In the genomic region with DNA sequence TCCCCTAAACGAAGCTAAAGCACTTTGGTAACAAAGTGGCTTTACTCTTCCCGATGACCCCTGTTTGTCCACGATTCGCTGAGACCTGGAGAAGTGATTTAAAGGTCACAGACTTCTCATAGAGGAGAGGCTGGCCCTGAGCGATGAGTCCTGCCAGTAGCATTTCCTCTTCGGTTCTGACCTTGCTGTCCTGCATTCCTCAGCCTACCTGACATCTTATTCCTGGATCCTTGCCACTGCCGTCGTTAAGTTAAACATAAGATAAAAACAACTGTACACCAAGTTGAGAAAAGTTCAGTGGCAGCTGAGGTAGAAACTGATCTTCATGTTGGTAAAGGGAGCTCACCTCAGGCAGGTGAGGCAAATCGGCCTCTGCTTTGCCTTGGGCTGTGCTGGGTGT, we compare ENCODE assay signal across 20 mouse cellular contexts. TPM values are rescaled to one million over a fixed set of nuclear protein-coding genes. Genes with fewer than 3 reads are reported as not detected.
DNase-seq lines count a peak whose midpoint lies in the region; ATAC-seq lines count a peak whose summit lies in the region.
"Had no signal": no experiment of that assay in that cellular context is flagged by ENCODE, and none has a peak within 500 bp of the region (broad histone marks: within the 10 kb centered on the region; RNA-seq: fewer than 3 reads in every experiment).

No protein-coding gene starts in this region.

- WGBS in heart, embryonic 13.5 days = 58% methylated on average over 9 of the region's 9 CpGs
- WGBS in heart, embryonic 12.5 days = 71% methylated on average over 9 of the region's 9 CpGs

- H3K4me1 ChIP-seq in heart, embryonic 13.5 days = peaks cover 52% of the 10 kb centered on the region
- H3K4me1 ChIP-seq in heart, embryonic 12.5 days (replicated peaks) = peaks cover 46% of the 10 kb centered on the region

- H3K27me3 ChIP-seq in heart, embryonic 13.5 days (replicated peaks) = no peaks in the 10 kb centered on the region
- H3K27me3 ChIP-seq in heart, embryonic 12.5 days (replicated peaks) = no peaks in the 10 kb centered on the region
- H3K27me3 ChIP-seq: forebrain, embryonic 13.5 days had no signal

- H3K9ac ChIP-seq in heart, embryonic 13.5 days = 0 out of 2 replicates have a peak overlapping the region, but pooled peaks have one; percentile 61
- H3K9ac ChIP-seq in heart, embryonic 12.5 days = no peak overlapping the region
- H3K9ac ChIP-seq: forebrain, embryonic 13.5 days; forebrain, postnatal 0 days had no signal

- no peak overlapping the region for H3K4me3 ChIP-seq in heart, embryonic 13.5 days
- no peak overlapping the region for H3K4me3 ChIP-seq in heart, embryonic 12.5 days
- H3K4me3 ChIP-seq: embryonic facial prominence, embryonic 10.5 days; forebrain, embryonic 13.5 days had no signal

- 0 out of 2 replicates have a peak overlapping the region, but pooled peaks have one; percentile 20 for H3K27ac ChIP-seq in heart, embryonic 13.5 days (replicated peaks)
- H3K27ac ChIP-seq in heart, embryonic 12.5 days (ENCODE audit: poor library complexity, severe bottlenecking) = no peak overlapping the region
- H3K27ac ChIP-seq: embryonic facial prominence, embryonic 10.5 days; forebrain, embryonic 13.5 days had no signal

- H3K9me3 ChIP-seq in heart, embryonic 13.5 days = no peaks in the 10 kb centered on the region
- H3K9me3 ChIP-seq in heart, embryonic 12.5 days (replicated peaks) = no peaks in the 10 kb centered on the region
- H3K9me3 ChIP-seq: embryonic facial prominence, embryonic 10.5 days; forebrain, embryonic 13.5 days had no signal

- H3K4me2 ChIP-seq in heart, embryonic 13.5 days = no peak overlapping the region
- H3K4me2 ChIP-seq in heart, embryonic 12.5 days = no peak overlapping the region
- H3K4me2 ChIP-seq: forebrain, embryonic 13.5 days had no signal

- no peaks in the 10 kb centered on the region for H3K36me3 ChIP-seq in heart, embryonic 13.5 days
- no peaks in the 10 kb centered on the region for H3K36me3 ChIP-seq in heart, embryonic 12.5 days
- H3K36me3 ChIP-seq: embryonic facial prominence, embryonic 10.5 days had no signal

- ATAC-seq in heart, embryonic 13.5 days (ENCODE audit: extremely low read depth, insufficient number of reproducible peaks, low FRiP score, low TSS enrichment) = no peak
- no peak for ATAC-seq in heart, embryonic 12.5 days (ENCODE audit: insufficient number of reproducible peaks, low FRiP score)
- ATAC-seq: forebrain, embryonic 13.5 days; forebrain, postnatal 0 days; hindbrain, embryonic 16.5 days; inflammation-experienced regulatory T-cells, adult 6 months; intestine, postnatal 0 days had no signal

- DNase-seq in lung, adult 18-20 months = peak; percentile 37 to 62
- no peak for DNase-seq in lung, postnatal 14 days
- DNase-seq in lung, postnatal 25 days (ENCODE audit: low spot score) = peak; percentile 50
- peak; percentile 76 for DNase-seq in lung, postnatal 36 days
- no peak for DNase-seq in kidney, adult 9 months
- DNase-seq: adrenal gland, adult 2 months; adrenal gland, postnatal 25 days; cerebellum, adult 18-20 months; cerebellum, postnatal 10 days; forebrain, postnatal 0 days; gastrocnemius, postnatal 25 days; heart, adult 11 months had no signal

RNA-seq across cellular contexts. Expression of a gene that starts 2.4 kb away (rescaled TPM):
- 35.5 and 39.3 TPM in 2 replicates for polyA plus RNA-seq in heart, embryonic 13.5 days (2015; fragmentation: Nextera tagmentation; extraction: Ambion mirVana)
- 41.2 and 41.4 TPM in 2 replicates for polyA plus RNA-seq in heart, embryonic 12.5 days (2016; fragmentation: Nextera tagmentation; extraction: Ambion mirVana)

RNA-seq across cellular contexts. Expression of a gene that starts 3.0 kb away (rescaled TPM):
- polyA plus RNA-seq in heart, embryonic 13.5 days (2015; fragmentation: Nextera tagmentation; extraction: Ambion mirVana) = 126 and 147 TPM in 2 replicates
- polyA plus RNA-seq in heart, embryonic 12.5 days (2016; fragmentation: Nextera tagmentation; extraction: Ambion mirVana) = 128 and 129 TPM in 2 replicates

RNA-seq across cellular contexts. Expression of a gene that starts 30.0 kb away (rescaled TPM):
- polyA plus RNA-seq in heart, embryonic 13.5 days (2015; fragmentation: Nextera tagmentation; extraction: Ambion mirVana) = 0.18 and 0.33 TPM in 2 replicates
- polyA plus RNA-seq in heart, embryonic 12.5 days (2016; fragmentation: Nextera tagmentation; extraction: Ambion mirVana) = 0.46 and 0.56 TPM in 2 replicates
- polyA plus RNA-seq: adrenal gland, adult 2 months; embryonic facial prominence, embryonic 14.5 days; inflammation-experienced regulatory T-cells, adult 6 months; intestine, postnatal 0 days had no signal

RNA-seq across cellular contexts. Expression of a gene that starts 44.5 kb away (rescaled TPM):
- polyA plus RNA-seq in heart, embryonic 13.5 days (2015; fragmentation: Nextera tagmentation; extraction: Ambion mirVana) = 0.64 and 0.84 TPM in 2 replicates
- 0.61 TPM in 1 of 2 replicates, not detected in the other for polyA plus RNA-seq in heart, embryonic 12.5 days (2016; fragmentation: Nextera tagmentation; extraction: Ambion mirVana)
- polyA plus RNA-seq: adrenal gland, adult 2 months; embryonic facial prominence, embryonic 10.5 days; embryonic facial prominence, embryonic 14.5 days; forebrain, postnatal 0 days; inflammation-experienced regulatory T-cells, adult 6 months; intestine, postnatal 0 days had no signal

Comparison
In these comparisons a context has a peak if more than half of its experiments do, and no peak if none do; other contexts are left out.
1. DNase-seq: peak in lung, adult 18-20 months (2 of 2), lung, postnatal 25 days (single experiment) and lung, postnatal 36 days (single experiment); none in lung, postnatal 14 days (single experiment) and kidney, adult 9 months (single experiment).